Mouse (Mus musculus): ENCODE measurements around the gene Gpr132. TPM values are rescaled to one million over a fixed set of nuclear protein-coding genes. Genes with fewer than 3 reads are reported as not detected.

Gene Gpr132
- polyA plus RNA-seq, 1 experiment from 2014 or later = 0.15 TPM

- peaks cover 12% of the 10 kb centered on the region for H3K27me3 ChIP-seq (ENCODE audit: control insufficient read depth, insufficient read depth, low read length)
Observed at GRCm38 (mm10) chr12:112802917-112803316, 65.1 kb downstream of the Gpr132 start.

GRCm38 (mm10) chr12:112801864-112802846 is 65.9 kb downstream of the Gpr132 start, which contains the start of gene Ahnak2:
Gene Ahnak2 (minus strand): TSS chr12:112802657.
- WGBS = 6% methylated on average over 51 of the region's 69 CpGs
- peaks cover 12% of the 10 kb centered on the region for H3K27me3 ChIP-seq (ENCODE audit: control insufficient read depth, insufficient read depth, low read length)
- peak within 1 kb of the TSS; percentile 42 for H3K4me3 ChIP-seq (ENCODE audit: low read depth, low read length)
- peak within 1 kb of the TSS; percentile 100 for H3K4me2 ChIP-seq (ENCODE audit: low read depth, low read length)
- H3K9ac ChIP-seq (replicated peaks; ENCODE audit: low read length) = peak within 1 kb of the TSS; percentile 57
- ATAC-seq (replicated peaks; ENCODE audit: insufficient number of reproducible peaks, low FRiP score, low TSS enrichment, low read depth) = peak; percentile 66
- H3K27ac ChIP-seq (replicated peaks; ENCODE audit: low read depth, low read length) = no peak within 1 kb of the TSS
- DNase-seq (ENCODE audit: low spot score) = peak; percentile 79
- H3K4me1 ChIP-seq (ENCODE audit: control insufficient read depth, insufficient read depth, low read length) = peaks cover 3% of the 10 kb centered on the region; the same call in 1 of the 2 replicates
- H3K9me3 ChIP-seq (replicated peaks; ENCODE audit: control insufficient read depth, low read length) = no peaks in the 10 kb centered on the region
- H3K36me3 ChIP-seq (replicated peaks; ENCODE audit: control insufficient read depth, insufficient read depth, low read depth, low read length) = no peaks in the 10 kb centered on the region

More at GRCm38 (mm10) chr12:112802917-112803316, 65.1 kb downstream of the Gpr132 start:
- no peak overlapping the region for H3K4me3 ChIP-seq (ENCODE audit: low read depth, low read length)
- no peak overlapping the region for H3K9ac ChIP-seq (replicated peaks; ENCODE audit: low read length)
- H3K36me3 ChIP-seq (replicated peaks; ENCODE audit: control insufficient read depth, insufficient read depth, low read depth, low read length) = no peaks in the 10 kb centered on the region
- peaks cover 3% of the 10 kb centered on the region; the same call in 1 of the 2 replicates for H3K4me1 ChIP-seq (ENCODE audit: control insufficient read depth, insufficient read depth, low read length)
- WGBS = 25% methylated on average over 3 of the region's 3 CpGs
- no peaks in the 10 kb centered on the region for H3K9me3 ChIP-seq (replicated peaks; ENCODE audit: control insufficient read depth, low read length)
- H3K27ac ChIP-seq (replicated peaks; ENCODE audit: low read depth, low read length) = no peak overlapping the region
- DNase-seq (ENCODE audit: low spot score) = no peak
- H3K4me2 ChIP-seq (ENCODE audit: low read depth, low read length) = peak overlapping the region; percentile 100; the same call in 1 of the 2 replicates
- no peak for ATAC-seq (replicated peaks; ENCODE audit: insufficient number of reproducible peaks, low FRiP score, low TSS enrichment, low read depth)

Other genes starting within 250 kb of the Gpr132 start
- gene Adssl1, start 248.2 kb downstream of the Gpr132 start, polyA plus RNA-seq (2014; fragmentation: Nextera tagmentation; extraction: Ambion mirVana) = 4.0 and 4.2 TPM in 2 replicates
- gene Siva1, start 223.5 kb downstream of the Gpr132 start, polyA plus RNA-seq (2014; fragmentation: Nextera tagmentation; extraction: Ambion mirVana) = 222 and 241 TPM in 2 replicates
- 68.3 and 99.2 TPM in 2 replicates for gene Akt1, start 193.3 kb downstream of the Gpr132 start, polyA plus RNA-seq (2014; fragmentation: Nextera tagmentation; extraction: Ambion mirVana)
- 2.3 and 2.6 TPM in 2 replicates for gene Zbtb42, start 189.4 kb downstream of the Gpr132 start, polyA plus RNA-seq (2014; fragmentation: Nextera tagmentation; extraction: Ambion mirVana)
- gene Cep170b, start 147.8 kb downstream of the Gpr132 start, polyA plus RNA-seq (2014; fragmentation: Nextera tagmentation; extraction: Ambion mirVana) = 5.3 and 8.0 TPM in 2 replicates
- gene Pld4, start 107.6 kb downstream of the Gpr132 start, polyA plus RNA-seq (2014; fragmentation: Nextera tagmentation; extraction: Ambion mirVana) = 3.4 and 6.5 TPM in 2 replicates
- gene Ahnak2, start 65.6 kb downstream of the Gpr132 start, polyA plus RNA-seq (2014; fragmentation: Nextera tagmentation; extraction: Ambion mirVana) = 0.13 and 0.18 TPM in 2 replicates
- 8.3 and 9.5 TPM in 2 replicates for gene Clba1, start 59.3 kb downstream of the Gpr132 start, polyA plus RNA-seq (2014; fragmentation: Nextera tagmentation; extraction: Ambion mirVana)
- gene Cdca4, start 38.8 kb downstream of the Gpr132 start, polyA plus RNA-seq (2014; fragmentation: Nextera tagmentation; extraction: Ambion mirVana) = 175 and 179 TPM in 2 replicates
- gene Jag2, start 61.5 kb upstream of the Gpr132 start, polyA plus RNA-seq (2014; fragmentation: Nextera tagmentation; extraction: Ambion mirVana) = 3.5 and 5.7 TPM in 2 replicates
- 75.8 and 83.4 TPM in 2 replicates for gene Nudt14, start 73.9 kb upstream of the Gpr132 start, polyA plus RNA-seq (2014; fragmentation: Nextera tagmentation; extraction: Ambion mirVana)
- gene Btbd6, start 108.3 kb upstream of the Gpr132 start, polyA plus RNA-seq (2014; fragmentation: Nextera tagmentation; extraction: Ambion mirVana) = 19.0 and 19.7 TPM in 2 replicates
- 48.5 and 50.8 TPM in 2 replicates for gene Brf1, start 132.5 kb upstream of the Gpr132 start, polyA plus RNA-seq (2014; fragmentation: Nextera tagmentation; extraction: Ambion mirVana)
- 9.8 and 11.6 TPM in 2 replicates for gene Pacs2, start 146.3 kb upstream of the Gpr132 start, polyA plus RNA-seq (2014; fragmentation: Nextera tagmentation; extraction: Ambion mirVana)
- gene Tex22, start 206.3 kb upstream of the Gpr132 start, polyA plus RNA-seq (2014; fragmentation: Nextera tagmentation; extraction: Ambion mirVana) = not detected in 2 replicates
- gene Mta1, start 230.1 kb upstream of the Gpr132 start, polyA plus RNA-seq (2014; fragmentation: Nextera tagmentation; extraction: Ambion mirVana) = 18.7 and 20.7 TPM in 2 replicates